In the genomic region with DNA sequence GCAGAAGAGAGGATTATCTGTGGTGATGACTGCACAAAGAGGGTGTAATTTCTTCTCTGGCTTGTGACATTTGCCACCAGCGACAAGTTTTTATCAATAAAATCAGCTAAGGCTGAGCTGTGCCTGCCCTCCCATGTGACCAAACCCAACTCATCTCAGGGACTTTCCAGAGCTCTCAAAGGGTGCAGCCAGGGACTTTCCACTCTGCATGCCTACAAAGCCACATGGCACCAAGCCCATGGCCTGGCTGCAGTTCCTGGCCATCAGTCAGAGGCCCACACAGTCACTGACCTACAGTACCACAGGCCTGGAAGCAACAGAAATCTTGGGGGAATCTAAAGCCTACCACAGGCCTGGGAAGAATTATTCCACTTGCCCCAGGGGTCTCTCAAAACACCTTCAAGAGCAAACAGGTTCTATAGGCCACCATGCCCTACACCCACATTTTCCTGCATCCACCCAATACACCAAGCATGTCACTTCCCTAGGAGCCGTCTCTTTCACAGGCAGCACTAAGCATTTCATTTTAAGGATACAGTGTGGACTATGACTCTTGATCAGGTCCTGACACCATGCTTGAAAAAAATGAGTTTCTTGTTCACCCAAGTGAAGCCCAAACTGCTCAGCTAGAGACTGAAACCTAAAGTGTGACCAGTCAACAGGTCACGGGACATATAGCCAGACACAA, we compare ENCODE assay signal across 9 mouse cellular contexts. TPM values are rescaled to one million over a fixed set of nuclear protein-coding genes. Genes with fewer than 3 reads are reported as not detected.
DNase-seq lines count a peak whose midpoint lies in the region; ATAC-seq and TF ChIP-seq lines count a peak whose summit lies in the region.
"Had no signal": no experiment of that assay in that cellular context is flagged by ENCODE, and none has a peak within 500 bp of the region (broad histone marks: within the 10 kb centered on the region; RNA-seq: fewer than 3 reads in every experiment).

No protein-coding gene starts in this region.

- no peak overlapping the region for H3K4me2 ChIP-seq in heart, embryonic 12.5 days
- no peak overlapping the region for H3K4me2 ChIP-seq in midbrain, embryonic 15.5 days
- H3K4me2 ChIP-seq: lung, embryonic 15.5 days had no signal

- no peaks in the 10 kb centered on the region for H3K9me3 ChIP-seq in heart, embryonic 12.5 days (replicated peaks)
- no peaks in the 10 kb centered on the region for H3K9me3 ChIP-seq in midbrain, embryonic 15.5 days
- H3K9me3 ChIP-seq: lung, embryonic 15.5 days had no signal

- ATAC-seq in heart, embryonic 12.5 days (ENCODE audit: insufficient number of reproducible peaks, low FRiP score), result no peak
- no peak for ATAC-seq in midbrain, embryonic 15.5 days (replicated peaks)

- peaks cover 17% of the 10 kb centered on the region for H3K36me3 ChIP-seq in heart, adult 2 months (ENCODE audit: control insufficient read depth, insufficient read depth, low read length)
- peaks cover 85% of the 10 kb centered on the region for H3K36me3 ChIP-seq in heart, embryonic 12.5 days
- H3K36me3 ChIP-seq in midbrain, embryonic 15.5 days (replicated peaks), result peaks cover 3% of the 10 kb centered on the region; the same call in 1 of the 2 replicates

- H3K27ac ChIP-seq in heart, adult 2 months, result peak overlapping the region; percentile 78
- no peak overlapping the region for H3K27ac ChIP-seq in heart, embryonic 12.5 days (ENCODE audit: poor library complexity, severe bottlenecking)
- no peak overlapping the region for H3K27ac ChIP-seq in midbrain, embryonic 15.5 days
- H3K27ac ChIP-seq: lung, embryonic 15.5 days had no signal

- intact Hi-C loops in heart, adult 2 months (cut with DNase I), result no loop called here

- H3K4me1 ChIP-seq in heart, adult 2 months (ENCODE audit: control insufficient read depth, insufficient read depth, low read length), result peaks cover 9% of the 10 kb centered on the region
- no peaks in the 10 kb centered on the region for H3K4me1 ChIP-seq in heart, embryonic 12.5 days (replicated peaks)
- no peaks in the 10 kb centered on the region for H3K4me1 ChIP-seq in midbrain, embryonic 15.5 days
- H3K4me1 ChIP-seq: lung, embryonic 15.5 days had no signal

- no peaks in the 10 kb centered on the region for H3K79me2 ChIP-seq in heart, adult 2 months (replicated peaks; ENCODE audit: control insufficient read depth, insufficient read depth, low read length)

- peak; percentile 46; the same call in 1 of the 2 replicates for TF ChIP-seq EP300 in heart, adult 2 months (IDR thresholded peaks at IDR 0.05; ENCODE audit: insufficient read depth, low read depth, low read length)

- WGBS in heart, adult 2 months, result 34% methylated on average over 3 of the region's 3 CpGs
- WGBS in heart, embryonic 12.5 days, result 75% methylated on average over 3 of the region's 3 CpGs
- 87% methylated on average over 3 of the region's 3 CpGs for WGBS in midbrain, embryonic 15.5 days

- peak; percentile 80 to 90 for DNase-seq in heart, adult 2 months
- DNase-seq in 416B (ENCODE audit: low read depth), result peak; percentile 59
- DNase-seq in adrenal gland, postnatal 4 days (ENCODE audit: low spot score in 2 of 2), result peak; percentile 33 to 43
- DNase-seq in gastrocnemius, adult 8-10 months (ENCODE audit: low spot score in 2 of 2), result peak; percentile 94
- DNase-seq in kidney, postnatal 4 days, result peak; percentile 25 to 51
- peak; percentile 15 for DNase-seq in right cerebral cortex, postnatal 14 days

- TF ChIP-seq POLR2A in heart, adult 2 months (IDR thresholded peaks at IDR 0.05; ENCODE audit: insufficient read depth, low read depth, low read length), result no peak

- no peak overlapping the region; the same call in 1 of the 2 replicates for H3K9ac ChIP-seq in heart, adult 2 months (ENCODE audit: low read depth, low read length)
- no peak overlapping the region for H3K9ac ChIP-seq in heart, embryonic 12.5 days
- no peak overlapping the region for H3K9ac ChIP-seq in midbrain, embryonic 15.5 days
- H3K9ac ChIP-seq: lung, embryonic 15.5 days had no signal

- H3K4me3 ChIP-seq in heart, adult 2 months, result no peak overlapping the region
- H3K4me3 ChIP-seq in heart, embryonic 12.5 days, result no peak overlapping the region
- H3K4me3 ChIP-seq in midbrain, embryonic 15.5 days, result no peak overlapping the region
- H3K4me3 ChIP-seq: lung, embryonic 15.5 days had no signal

- H3K27me3 ChIP-seq in heart, adult 2 months (ENCODE audit: control insufficient read depth, insufficient read depth, low read length), result no peaks in the 10 kb centered on the region
- H3K27me3 ChIP-seq in heart, embryonic 12.5 days (replicated peaks), result no peaks in the 10 kb centered on the region
- H3K27me3 ChIP-seq in midbrain, embryonic 15.5 days (replicated peaks), result no peaks in the 10 kb centered on the region
- H3K27me3 ChIP-seq: lung, embryonic 15.5 days had no signal

- TF ChIP-seq CTCF in heart, adult 2 months (IDR thresholded peaks at IDR 0.05), result no peak

RNA-seq across cellular contexts. Expression of gene Traf2, which starts 12.4 kb away (rescaled TPM):
- total RNA-seq in heart, adult 2 months (2021), result 10 to 100 TPM; 13.5 to 15.8 TPM
- polyA plus RNA-seq in heart, adult 2 months (2012; rRNA removed), result 10.8 and 15.1 TPM in 2 replicates
- polyA plus RNA-seq in heart, embryonic 12.5 days (2016; fragmentation: Nextera tagmentation; extraction: Ambion mirVana), result 21.1 and 22.3 TPM in 2 replicates
- 10 to 100 TPM; 19.2 to 20.5 TPM for total RNA-seq in adrenal gland, postnatal 4 days (2021)
- total RNA-seq in gastrocnemius, adult 8-10 months (2022), result 10 to 100 TPM; 12.0 to 18.8 (median 15.2) TPM
- 18.9 and 21.2 TPM in 2 replicates for polyA plus RNA-seq in midbrain, embryonic 15.5 days (2015; fragmentation: Nextera tagmentation; extraction: Ambion mirVana)

RNA-seq across cellular contexts. Expression of gene Edf1, which starts 23.3 kb away (rescaled TPM):
- total RNA-seq in heart, adult 2 months (2021), result 100 to 1,000 TPM; 211 to 222 TPM
- polyA plus RNA-seq in heart, adult 2 months (2012; rRNA removed), result 81.9 and 110 TPM in 2 replicates
- polyA plus RNA-seq in heart, embryonic 12.5 days (2016; fragmentation: Nextera tagmentation; extraction: Ambion mirVana), result 300 and 303 TPM in 2 replicates
- 100 to 1,000 TPM; 171 to 191 TPM for total RNA-seq in adrenal gland, postnatal 4 days (2021)
- total RNA-seq in gastrocnemius, adult 8-10 months (2022), result 100 to 1,000 TPM; 104 to 172 (median 141) TPM
- 352 and 378 TPM in 2 replicates for polyA plus RNA-seq in midbrain, embryonic 15.5 days (2015; fragmentation: Nextera tagmentation; extraction: Ambion mirVana)

RNA-seq across cellular contexts. Expression of gene C8g, which starts 32.8 kb away (rescaled TPM):
- 1 to 10 TPM; 1.3 to 1.6 TPM for total RNA-seq in heart, adult 2 months (2021)
- polyA plus RNA-seq in heart, adult 2 months (2012; rRNA removed), result 4.1 and 6.1 TPM in 2 replicates
- polyA plus RNA-seq in heart, embryonic 12.5 days (2016; fragmentation: Nextera tagmentation; extraction: Ambion mirVana), result 2.4 and 3.3 TPM in 2 replicates
- total RNA-seq in adrenal gland, postnatal 4 days (2021), result 1 to 10 TPM; 1.0 to 9.9 TPM
- total RNA-seq in gastrocnemius, adult 8-10 months (2022), result 1 to 10 TPM; 1.0 to 1.8 (median 1.6) TPM
- polyA plus RNA-seq in midbrain, embryonic 15.5 days (2015; fragmentation: Nextera tagmentation; extraction: Ambion mirVana), result 6.4 and 7.4 TPM in 2 replicates

RNA-seq across cellular contexts. Expression of gene Fbxw5, which starts 33.8 kb away (rescaled TPM):
- total RNA-seq in heart, adult 2 months (2021), result 10 to 100 TPM; 82.7 to 84.8 TPM
- polyA plus RNA-seq in heart, adult 2 months (2012; rRNA removed), result 32.9 and 41.0 TPM in 2 replicates
- polyA plus RNA-seq in heart, embryonic 12.5 days (2016; fragmentation: Nextera tagmentation; extraction: Ambion mirVana), result 82.7 and 83.3 TPM in 2 replicates
- total RNA-seq in adrenal gland, postnatal 4 days (2021), result 100 to 1,000 TPM in 1 of 2 experiments, 10 to 100 TPM in 1; 99.5 to 118 TPM
- 100 to 1,000 TPM in 1 of 4 experiments, 10 to 100 TPM in 3; 83.3 to 100 (median 89.7) TPM for total RNA-seq in gastrocnemius, adult 8-10 months (2022)
- polyA plus RNA-seq in midbrain, embryonic 15.5 days (2015; fragmentation: Nextera tagmentation; extraction: Ambion mirVana), result 147 and 151 TPM in 2 replicates

RNA-seq across cellular contexts. Expression of gene Mamdc4, which starts 40.3 kb away (rescaled TPM):
- 1 to 10 TPM in 1 of 2 experiments, under 1 TPM in 1; 0.60 to 2.2 TPM for total RNA-seq in heart, adult 2 months (2021)
- polyA plus RNA-seq in heart, adult 2 months (2012; rRNA removed), result 1.6 and 8.5 TPM in 2 replicates
- polyA plus RNA-seq in heart, embryonic 12.5 days (2016; fragmentation: Nextera tagmentation; extraction: Ambion mirVana), result 1.2 and 3.5 TPM in 2 replicates
- 1 to 10 TPM; 4.1 to 7.1 TPM for total RNA-seq in adrenal gland, postnatal 4 days (2021)
- under 1 TPM; 0.19 to 0.46 (median 0.33) TPM for total RNA-seq in gastrocnemius, adult 8-10 months (2022)
- polyA plus RNA-seq in midbrain, embryonic 15.5 days (2015; fragmentation: Nextera tagmentation; extraction: Ambion mirVana), result 4.7 and 4.8 TPM in 2 replicates

Comparison
In these comparisons a context has a peak if more than half of its experiments do, and no peak if none do; other contexts are left out.
1. DNase-seq: peak in every context shown above with its lines; median percentile 94 in gastrocnemius, adult 8-10 months; 85 in heart, adult 2 months; 59 in 416B; 38 in adrenal gland, postnatal 4 days; 38 in kidney, postnatal 4 days; 15 in right cerebral cortex, postnatal 14 days.